Mouse (Mus musculus) intestine, embryonic 14.5 days (tissue): ENCODE results near the gene Gal3st2. TPM values are rescaled to one million over a fixed set of nuclear protein-coding genes. Genes with fewer than 3 reads are reported as not detected.
A peak's percentile ranks its signal among the peaks of the same experiment; 100 is the strongest.
"Not testable (repeated sequence)": the region's sequence is repeated elsewhere in the genome, so short reads cannot be mapped to it uniquely, and the experiment has no call there.

ENCODE experiments used
- ATAC-seq: fragments of 200-750 bp; cut with Nextera tagmentation; replicated peaks from 2 replicates; pipeline ENCODE4 v1.8.0; 2017; ENCODE audit warnings: low read depth, moderate number of reproducible peaks, moderate TSS enrichment, moderate library complexity; ENCODE audit not compliant: low FRiP score, low TSS enrichment
- DNase-seq: peaks from one replicate; pipeline ENCODE4 v3.0.0-alpha.2; 2018; ENCODE audit warnings: low spot score
- H3K27ac ChIP-seq: fragments of 300-500 bp; sonication (generic); 2 replicates; pipeline ENCODE4 v1.5.1; 2014; ENCODE audit warnings: low read depth, mild to moderate bottlenecking, control low read depth
- H3K27me3 ChIP-seq: fragments of 300-500 bp; sonication (generic); replicated peaks from 2 replicates; pipeline ENCODE4 v1.6.1; 2014; ENCODE audit warnings: low read length, control low read depth; ENCODE audit not compliant: control insufficient read depth, insufficient read depth
- H3K36me3 ChIP-seq: fragments of 300-500 bp; sonication (generic); 2 replicates; pipeline ENCODE4 v1.6.1; 2014; ENCODE audit warnings: low read length, control low read depth; ENCODE audit not compliant: control insufficient read depth, insufficient read depth
- H3K4me1 ChIP-seq: fragments of 300-500 bp; sonication (generic); replicated peaks from 2 replicates; pipeline ENCODE4 v1.6.1; 2014; ENCODE audit warnings: low read length, control low read depth, mixed read lengths; ENCODE audit not compliant: control insufficient read depth, insufficient read depth
- H3K4me2 ChIP-seq: fragments of 300-500 bp; sonication (generic); 2 replicates; pipeline ENCODE4 v1.6.1; 2014; ENCODE audit warnings: low read length
- H3K4me3 ChIP-seq: fragments of 300-500 bp; sonication (generic); 2 replicates; pipeline ENCODE4 v1.5.1; 2014; ENCODE audit warnings: low read depth, low read length, control low read depth, mixed read lengths
- H3K9ac ChIP-seq: fragments of 300-500 bp; sonication (generic); 2 replicates; pipeline ENCODE4 v1.6.1; 2014; ENCODE audit warnings: mild to moderate bottlenecking, low read length
- H3K9me3 ChIP-seq: fragments of 300-500 bp; sonication (generic); 2 replicates; pipeline ENCODE4 v1.6.1; 2016; ENCODE audit warnings: low read length, control low read depth; ENCODE audit not compliant: control insufficient read depth
- WGBS: fragments of 180-500 bp; shearing (Covaris S2); extraction: QIAGEN DNeasy Blood & Tissue Kit; methylation state at CpG from one replicate; pipeline ENCODE4 v1.1.7; 2014; 5-methylcytosine and 5-hydroxymethylcytosine counted together
- polyA plus RNA-seq: library from polyadenylated mRNA; unstranded; fragments of >200 nt; fragmentation: Nextera tagmentation; extraction: Ambion mirVana; gene quantifications from 2 replicates; pipeline ENCODE4 v1.2.1, GENCODE M21; 2014

Gene Gal3st2
- 0.09 and 0.19 TPM in 2 replicates for polyA plus RNA-seq

DNA sequence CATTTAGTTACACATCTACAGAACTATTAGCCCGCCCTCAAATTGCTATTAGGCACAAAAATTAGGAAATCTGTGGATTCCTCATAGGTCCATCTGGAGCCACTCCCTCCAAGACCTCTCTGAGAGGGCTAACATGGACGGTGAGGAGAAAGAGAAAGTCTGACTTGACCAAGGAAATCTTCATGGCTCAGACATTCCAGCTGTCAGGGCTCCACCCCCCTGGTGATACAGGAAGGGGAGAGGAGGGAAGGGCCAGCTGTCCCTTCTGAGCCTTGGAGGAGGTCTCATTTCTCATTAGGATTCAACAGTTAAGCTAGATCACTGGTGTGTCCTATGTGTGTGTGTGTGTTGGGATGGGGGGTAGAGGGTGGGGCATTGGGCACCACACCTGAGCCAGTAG is at the start of gene Gal3st2:
Gal3st2 (plus strand) TSS at position 259 of the 400 bp plus-strand sequence.
- not testable (repeated sequence) for ATAC-seq

DNA sequence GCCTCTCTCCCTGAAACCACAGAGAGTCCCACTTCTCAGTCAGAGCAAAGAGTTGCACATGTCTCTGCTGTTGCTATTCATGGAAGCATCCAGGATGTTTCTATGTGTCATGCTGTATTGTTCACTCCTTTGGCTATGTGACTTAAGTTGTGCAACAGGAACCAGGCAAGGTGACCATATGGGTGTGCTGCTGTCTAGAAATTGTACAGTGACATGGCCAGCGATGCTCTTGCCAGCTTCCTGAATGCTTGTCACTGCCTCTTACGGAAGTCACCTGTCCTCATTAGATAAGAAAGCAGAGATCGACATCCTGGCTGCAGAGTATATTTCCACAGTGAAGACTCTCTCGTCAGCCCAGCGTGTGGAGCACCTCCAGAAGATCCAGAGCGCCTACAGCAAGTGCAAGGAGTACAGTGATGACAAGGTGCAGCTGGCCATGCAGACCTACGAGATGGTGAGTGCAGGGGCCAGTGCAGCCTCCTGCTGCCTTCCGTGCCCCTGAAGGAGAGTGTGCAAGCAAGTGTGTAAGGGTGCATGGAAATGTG is 49.5 kb upstream of the Gal3st2 start:
- Histone ChIP-seq H3K27me3 (no peaks in the 10 kb centered on the region), H3K4me2 (no peak overlapping the region), H3K36me3 (peaks cover 89% of the 10 kb centered on the region), H3K27ac (no peak overlapping the region), H3K4me1 (no peaks in the 10 kb centered on the region), H3K9me3 (no peaks in the 10 kb centered on the region), H3K4me3 (no peak overlapping the region), H3K9ac (no peak overlapping the region)
- 89% methylated on average over 8 of the region's 8 CpGs for WGBS
- DNase-seq, result no peak
- no peak for ATAC-seq

More for the DNA sequence above, at the start of gene Gal3st2:
- not testable (repeated sequence) for H3K4me1 ChIP-seq, H3K36me3 ChIP-seq, H3K9ac ChIP-seq, H3K4me2 ChIP-seq, H3K9me3 ChIP-seq, H3K27me3 ChIP-seq, DNase-seq, H3K27ac ChIP-seq, H3K4me3 ChIP-seq
- 51% methylated on average over 2 of the region's 2 CpGs for WGBS

DNA sequence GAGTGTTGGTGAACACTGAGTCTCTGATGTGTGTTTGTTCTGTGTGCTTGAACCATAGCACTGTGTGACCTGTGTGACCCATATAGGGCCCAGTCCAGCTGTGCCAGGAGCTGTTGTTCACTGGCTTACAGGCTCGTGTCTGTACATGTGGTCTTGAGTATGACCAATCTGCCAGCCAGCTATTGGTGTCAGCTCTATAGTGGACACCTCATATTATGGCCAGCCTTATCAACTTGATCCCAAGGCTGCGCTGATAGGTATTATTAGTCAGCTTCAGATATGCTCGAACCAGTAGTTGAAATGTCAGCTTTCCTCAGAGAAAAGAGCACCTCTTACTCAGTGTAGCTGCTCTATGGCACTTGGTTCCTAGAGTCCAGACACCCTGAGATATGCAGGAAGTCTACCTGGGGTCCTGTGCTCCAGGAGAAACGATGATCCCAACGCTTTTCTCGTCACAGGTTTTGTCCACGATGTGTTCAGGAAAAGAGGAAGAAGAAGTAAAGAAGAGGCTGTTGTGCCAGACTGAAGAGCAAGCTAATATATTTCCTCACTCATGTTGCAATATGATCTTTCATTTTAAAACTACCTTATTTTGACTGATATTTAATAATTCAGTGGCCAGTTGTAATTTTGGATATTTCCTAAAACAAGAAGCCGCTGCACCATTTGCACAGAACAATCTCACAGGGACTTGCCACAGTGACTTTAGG is 43.1 kb upstream of the Gal3st2 start:
- WGBS, result 93% methylated on average over 8 of the region's 8 CpGs
- Histone ChIP-seq H3K4me2 (no peak overlapping the region), H3K27ac (no peak overlapping the region), H3K27me3 (no peaks in the 10 kb centered on the region), H3K9ac (no peak overlapping the region), H3K36me3 (peaks cover 87% of the 10 kb centered on the region), H3K9me3 (no peaks in the 10 kb centered on the region), H3K4me3 (no peak overlapping the region), H3K4me1 (no peaks in the 10 kb centered on the region)
- ATAC-seq, result no peak
- DNase-seq, result no peak

DNA sequence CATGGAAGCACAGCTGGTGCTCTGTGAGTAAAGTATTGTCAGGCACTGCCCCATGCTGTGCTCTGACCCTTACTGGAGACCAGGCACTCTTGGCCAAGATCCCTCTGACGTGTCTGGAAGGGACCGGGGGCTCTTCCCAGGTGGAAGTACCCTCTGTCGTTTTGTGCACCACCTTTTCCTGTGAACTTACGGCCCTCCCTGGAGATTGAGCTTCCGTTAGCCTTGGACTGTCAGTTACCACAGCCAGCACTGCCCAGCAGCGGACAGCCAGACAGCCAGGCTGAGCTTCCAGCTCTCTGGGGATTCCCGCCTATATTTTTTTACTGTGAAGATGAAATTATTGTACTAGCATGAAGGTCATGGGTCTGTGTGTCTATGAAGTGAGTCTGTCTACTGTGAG is 42.4 kb upstream of the Gal3st2 start:
- Histone ChIP-seq H3K4me3 (no peak overlapping the region), H3K9ac (no peak overlapping the region), H3K27ac (no peak overlapping the region), H3K4me2 (no peak overlapping the region), H3K4me1 (no peaks in the 10 kb centered on the region), H3K36me3 (peaks cover 79% of the 10 kb centered on the region), H3K27me3 (no peaks in the 10 kb centered on the region), H3K9me3 (no peaks in the 10 kb centered on the region)
- ATAC-seq (no peak), DNase-seq (no peak)
- 92% methylated on average over 7 of the region's 7 CpGs for WGBS

DNA sequence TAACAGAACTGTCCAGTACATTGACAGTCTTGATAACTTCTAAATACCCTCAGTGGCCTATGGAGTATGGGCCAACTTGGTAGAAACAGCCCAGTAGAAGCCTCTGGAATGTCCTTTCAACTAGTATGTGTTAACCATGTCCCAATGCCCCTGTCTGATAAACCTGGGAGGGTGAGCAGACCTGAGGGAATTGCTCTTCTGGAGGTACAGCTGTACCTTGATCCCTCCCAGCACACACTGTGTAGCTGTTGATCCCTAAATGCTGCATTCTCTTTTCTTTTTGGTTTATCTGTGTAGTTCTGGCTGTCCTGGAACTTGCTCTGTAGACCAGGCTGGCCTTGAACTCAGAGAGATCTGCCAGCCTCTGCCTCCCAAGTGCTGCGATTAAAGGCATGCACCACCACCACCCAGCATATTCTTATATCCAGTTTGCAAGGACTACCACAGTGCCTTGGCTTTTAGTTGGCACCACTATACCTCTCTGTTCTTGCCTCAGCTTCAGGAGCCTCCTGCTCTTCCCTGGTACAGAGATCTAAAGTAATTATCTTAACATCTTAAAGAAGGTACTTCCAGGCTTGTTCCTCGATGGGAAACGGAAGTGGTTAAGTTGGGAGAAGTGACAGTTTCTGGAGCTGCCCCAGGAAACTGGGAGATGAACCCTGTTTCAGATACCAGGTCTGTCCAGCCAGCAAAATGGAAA is 37.2 kb upstream of the Gal3st2 start:
- no peak for DNase-seq

DNA sequence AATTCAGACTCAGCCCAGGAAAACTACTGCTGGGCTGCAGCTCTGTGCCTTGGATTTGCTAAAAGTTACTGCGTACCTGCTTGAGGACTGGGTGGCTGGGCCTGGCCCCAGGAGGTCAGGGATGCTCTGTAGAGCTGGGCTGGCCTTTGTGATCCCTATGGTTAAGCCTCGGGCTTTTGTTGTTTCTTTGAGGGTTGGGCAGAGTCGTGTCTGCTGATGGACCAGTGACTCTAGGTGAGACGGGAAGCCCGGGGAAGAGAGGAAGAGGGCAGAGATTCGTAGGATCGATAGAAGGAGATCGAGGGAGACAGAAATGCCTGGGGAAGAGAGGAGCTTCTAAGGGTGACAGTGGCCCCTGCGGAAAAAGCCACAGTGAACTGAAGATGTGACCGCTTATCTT is 36.5 kb upstream of the Gal3st2 start, which contains the start of gene D2hgdh:
D2hgdh (plus strand) TSS at position 301 of the 400 bp plus-strand sequence.
- DNase-seq (no peak), ATAC-seq (peak; percentile 9; the same call in 1 of the 2 replicates)
- no peaks in the 10 kb centered on the region for H3K27me3 ChIP-seq
- peaks cover 20% of the 10 kb centered on the region for H3K36me3 ChIP-seq
- H3K9ac ChIP-seq, result peak within 1 kb of the TSS; percentile 72
- peak within 1 kb of the TSS; percentile 94 for H3K4me2 ChIP-seq
- WGBS, result 4% methylated on average over 10 of the region's 10 CpGs
- H3K9me3 ChIP-seq, result no peaks in the 10 kb centered on the region
- peaks cover 15% of the 10 kb centered on the region; the same call in 1 of the 2 replicates for H3K4me1 ChIP-seq
- H3K4me3 ChIP-seq, result peak within 1 kb of the TSS; percentile 64
- H3K27ac ChIP-seq, result peak within 1 kb of the TSS; percentile 92

More for the DNA sequence above, 37.2 kb upstream of the Gal3st2 start:
- H3K27me3 ChIP-seq, result no peaks in the 10 kb centered on the region
- peak overlapping the region; percentile 94 for H3K4me2 ChIP-seq
- H3K9me3 ChIP-seq, result no peaks in the 10 kb centered on the region
- ATAC-seq, result no peak
- peak overlapping the region; percentile 92; the same call in 1 of the 2 replicates for H3K27ac ChIP-seq
- H3K9ac ChIP-seq, result 0 out of 2 replicates have a peak overlapping the region, but pooled peaks have one; percentile 72
- peaks cover 27% of the 10 kb centered on the region for H3K36me3 ChIP-seq
- H3K4me3 ChIP-seq, result no peak overlapping the region
- 73% methylated on average over 3 of the region's 3 CpGs for WGBS
- peaks cover 15% of the 10 kb centered on the region; the same call in 1 of the 2 replicates for H3K4me1 ChIP-seq

DNA sequence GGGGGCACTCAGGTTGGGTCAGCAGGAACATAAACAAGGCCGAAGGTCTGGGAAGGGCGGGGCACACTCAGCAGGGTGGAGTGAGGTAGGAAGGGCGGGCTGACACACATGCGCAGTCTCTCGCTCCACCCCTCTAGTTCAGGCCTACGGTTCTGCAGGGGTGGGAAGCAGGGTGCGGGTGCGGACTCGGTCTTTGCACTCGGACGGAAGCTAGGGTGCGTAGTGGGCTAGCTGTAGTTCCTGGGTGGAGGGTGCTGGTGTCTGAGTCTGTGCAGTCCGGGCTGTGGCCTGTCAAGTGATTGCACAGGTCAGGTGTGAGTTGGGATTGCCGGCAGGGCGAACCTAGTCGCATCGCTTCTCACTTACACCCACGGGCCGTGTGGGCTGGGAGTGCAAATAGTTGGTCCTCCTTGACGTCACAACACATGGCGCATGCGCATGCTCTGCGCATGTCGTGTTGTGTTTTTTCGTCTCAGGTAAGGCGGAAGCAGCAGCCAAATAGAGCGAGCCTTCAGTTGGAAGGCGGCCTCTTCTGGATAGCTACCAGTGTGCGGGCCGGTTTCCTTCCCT is 35.9 kb upstream of the Gal3st2 start:
- WGBS, result 1% methylated on average over 30 of the region's 30 CpGs
- H3K9ac ChIP-seq, result peak overlapping the region; percentile 72
- H3K27me3 ChIP-seq, result no peaks in the 10 kb centered on the region

DNA sequence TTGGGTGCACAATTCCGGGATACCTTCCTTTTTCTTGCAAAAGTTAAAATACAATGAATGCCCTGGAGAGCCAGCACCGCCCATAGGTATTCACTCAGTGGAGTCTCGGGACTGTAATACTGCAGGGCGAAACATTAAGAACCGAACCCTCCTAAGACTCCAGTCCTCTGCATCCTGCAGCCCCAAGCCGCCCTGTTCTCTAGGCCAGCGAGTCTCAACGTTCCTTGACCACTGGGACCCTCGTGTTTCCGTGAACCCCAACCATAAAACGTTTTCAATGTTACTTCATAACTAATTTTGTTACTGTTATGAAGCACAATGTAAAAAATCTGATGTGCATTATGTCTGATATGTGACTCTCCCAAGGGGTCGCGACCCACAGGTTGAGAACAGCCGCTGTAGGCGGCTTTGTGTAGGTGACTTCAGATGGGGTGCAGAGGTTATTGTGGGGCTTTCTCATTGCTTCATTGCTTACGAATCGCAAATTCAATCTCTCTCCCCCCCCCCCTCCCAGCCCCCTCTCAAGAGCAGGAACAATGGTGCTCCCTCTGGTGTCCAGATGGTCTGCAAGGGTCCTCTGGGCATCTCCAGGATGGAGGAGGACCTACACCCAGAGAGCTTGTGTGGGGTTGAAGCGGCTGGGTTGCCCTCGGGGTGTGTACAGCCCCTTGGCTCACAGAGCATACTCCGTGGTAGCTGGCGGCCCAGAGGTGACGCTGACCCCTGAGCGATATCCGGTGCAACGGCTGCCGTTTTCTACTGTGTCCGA is 35.2 kb upstream of the Gal3st2 start:
- 41% methylated on average over 27 of the region's 27 CpGs for WGBS
- ATAC-seq (peak; percentile 25; the same call in 1 of the 2 replicates), DNase-seq (no peak)
- Histone ChIP-seq H3K4me1 (peaks cover 15% of the 10 kb centered on the region; the same call in 1 of the 2 replicates), H3K36me3 (peaks cover 7% of the 10 kb centered on the region), H3K9me3 (no peaks in the 10 kb centered on the region), H3K4me3 (peak overlapping the region; percentile 64), H3K27ac (peak overlapping the region; percentile 92), H3K27me3 (no peaks in the 10 kb centered on the region), H3K9ac (peak overlapping the region; percentile 72), H3K4me2 (peak overlapping the region; percentile 94)

More for the DNA sequence above, 35.9 kb upstream of the Gal3st2 start:
- Histone ChIP-seq H3K36me3 (peaks cover 15% of the 10 kb centered on the region), H3K27ac (peak overlapping the region; percentile 92), H3K9me3 (no peaks in the 10 kb centered on the region), H3K4me3 (peak overlapping the region; percentile 64), H3K4me1 (peaks cover 15% of the 10 kb centered on the region; the same call in 1 of the 2 replicates), H3K4me2 (peak overlapping the region; percentile 94)
- peak; percentile 97 for DNase-seq
- peak; percentile 97 for ATAC-seq
